Mouse (Mus musculus) telencephalon, adult 2 months (tissue): ENCODE measurements around the gene Erc1.
"Not testable (repeated sequence)": the region's sequence is repeated elsewhere in the genome, so short reads cannot be mapped to it uniquely, and the experiment has no call there.

Experiments used
- DNase-seq: peaks from one replicate; pipeline ENCODE4 v3.0.0-alpha.2; 2011; ENCODE audit warnings: low read depth, low spot score

The Erc1 gene

DNA sequence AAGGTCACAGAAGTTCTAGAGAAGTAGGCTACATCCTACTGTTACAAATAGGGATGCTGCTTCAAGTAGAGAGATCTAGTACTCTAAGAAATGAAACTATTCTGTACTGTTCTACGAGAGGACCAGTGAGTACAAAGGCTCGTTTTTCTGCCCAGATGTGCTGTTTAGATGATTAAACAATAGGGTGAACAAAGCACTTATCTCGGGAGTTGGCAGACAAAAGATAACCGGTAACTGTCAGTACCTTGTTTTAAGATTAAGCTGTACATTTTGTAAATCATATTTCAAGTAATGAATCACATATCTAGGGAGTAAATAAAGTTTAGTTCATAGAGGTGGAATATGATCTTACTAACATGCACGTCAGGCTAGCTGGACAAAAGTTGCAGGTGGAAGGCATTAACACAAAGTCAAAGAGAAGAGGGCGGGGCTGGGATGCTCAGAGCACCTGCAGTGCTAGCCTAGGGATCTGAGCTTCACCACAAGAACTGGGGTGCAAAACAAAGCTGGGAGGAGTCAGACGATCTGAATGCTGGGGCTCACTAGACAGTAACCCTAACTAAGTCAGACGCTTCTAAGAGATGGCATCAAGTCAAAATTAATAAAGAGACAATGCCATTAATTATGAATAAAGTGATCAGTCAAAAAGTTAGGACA is 136.2 kb downstream of the Erc1 start:
- no peak for DNase-seq

DNA sequence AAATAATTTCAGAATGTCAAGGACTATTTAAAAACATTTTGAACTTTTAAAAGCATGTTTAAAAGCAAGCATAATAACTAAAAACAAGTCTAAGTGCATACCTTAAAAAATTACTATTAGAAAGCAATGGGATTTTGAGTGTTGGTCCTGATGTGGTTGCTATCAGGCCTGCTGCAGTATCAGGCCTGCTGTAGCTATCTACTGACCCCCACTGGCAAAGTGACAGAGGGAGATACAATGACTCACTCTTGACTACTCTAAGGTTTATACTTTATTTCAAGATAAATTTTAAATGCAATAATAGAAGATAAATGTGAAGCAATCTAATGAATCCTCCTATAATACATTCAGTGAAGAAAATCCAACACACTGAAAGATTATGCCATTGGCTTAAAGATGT is 138.4 kb downstream of the Erc1 start:
- no peak for DNase-seq

DNA sequence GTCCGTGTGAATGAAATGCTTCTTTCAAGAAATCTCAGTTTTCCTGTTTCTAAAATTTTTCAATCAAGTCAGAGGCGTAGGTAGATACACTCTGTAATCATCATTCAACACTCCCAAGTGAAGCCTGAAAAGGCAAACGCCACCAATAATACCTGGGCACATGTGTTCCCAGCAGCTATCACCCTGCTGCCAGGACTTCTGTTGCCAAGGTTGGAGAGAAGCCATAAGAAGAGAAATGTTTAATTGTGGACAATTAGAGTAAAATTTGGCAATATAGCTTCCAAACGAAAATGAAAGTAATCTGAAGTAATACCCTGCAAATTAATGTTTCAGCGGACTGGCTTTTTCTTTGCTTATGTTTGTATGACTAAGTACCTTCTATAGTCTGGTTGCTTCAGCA is 140.1 kb downstream of the Erc1 start:
- no peak for DNase-seq

DNA sequence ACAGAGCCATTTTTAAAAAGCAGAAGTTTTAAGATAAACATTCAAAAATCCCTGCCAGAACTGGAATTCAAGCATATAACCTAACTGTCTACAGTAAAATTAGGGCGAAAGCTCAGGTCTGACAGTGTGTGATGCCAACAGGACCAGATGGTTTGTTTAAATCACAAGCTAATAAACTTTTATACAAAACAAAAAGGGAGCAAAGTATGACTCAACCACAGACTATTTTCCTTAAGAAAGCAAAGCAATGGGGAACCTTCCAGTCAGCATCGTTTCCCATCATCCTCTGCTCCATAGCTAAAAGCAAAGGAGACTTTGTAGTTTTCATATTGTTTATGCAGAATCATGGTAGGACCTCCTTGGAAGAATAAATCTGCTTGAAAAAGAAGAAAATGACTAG is 143.1 kb downstream of the Erc1 start:
- DNase-seq: no peak

DNA sequence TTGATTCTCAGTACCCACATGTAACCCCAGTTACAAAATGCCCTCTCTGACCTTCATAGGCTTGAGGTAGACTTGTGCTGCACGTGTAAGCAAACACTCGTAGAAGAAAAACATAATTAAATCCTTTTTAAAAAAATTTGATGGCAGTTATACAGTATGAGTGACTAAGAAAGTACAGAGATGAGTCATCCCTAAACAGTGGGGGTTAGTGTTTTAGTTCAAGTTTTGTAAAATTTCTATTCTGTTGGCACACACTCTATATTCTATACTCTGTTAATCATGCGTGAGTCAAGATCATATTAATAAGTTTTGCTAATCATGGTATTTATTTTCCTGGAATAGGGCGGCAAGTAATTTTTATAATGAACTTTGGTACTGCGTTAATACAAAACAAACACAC is 155.2 kb downstream of the Erc1 start:
- no peak for DNase-seq

DNA sequence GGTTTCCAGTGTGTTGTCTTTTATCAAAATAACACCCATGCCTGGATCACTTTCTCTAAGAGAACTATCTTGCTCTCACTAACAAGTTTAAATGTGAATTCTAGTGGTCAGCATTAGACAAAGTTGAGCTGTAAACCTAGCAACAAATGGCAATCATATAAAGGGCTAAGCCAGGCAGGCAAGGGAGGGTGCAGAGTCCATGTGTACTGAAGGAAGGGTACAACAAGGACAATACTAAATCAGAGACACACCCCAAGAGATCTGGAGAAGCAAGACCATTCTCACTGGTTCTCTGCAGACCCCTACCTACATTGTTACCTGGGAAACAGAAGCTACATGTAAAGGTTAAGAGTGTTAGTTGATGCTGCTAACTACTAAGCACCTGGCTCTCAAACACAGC is 161.5 kb downstream of the Erc1 start:
- DNase-seq: no peak

DNA sequence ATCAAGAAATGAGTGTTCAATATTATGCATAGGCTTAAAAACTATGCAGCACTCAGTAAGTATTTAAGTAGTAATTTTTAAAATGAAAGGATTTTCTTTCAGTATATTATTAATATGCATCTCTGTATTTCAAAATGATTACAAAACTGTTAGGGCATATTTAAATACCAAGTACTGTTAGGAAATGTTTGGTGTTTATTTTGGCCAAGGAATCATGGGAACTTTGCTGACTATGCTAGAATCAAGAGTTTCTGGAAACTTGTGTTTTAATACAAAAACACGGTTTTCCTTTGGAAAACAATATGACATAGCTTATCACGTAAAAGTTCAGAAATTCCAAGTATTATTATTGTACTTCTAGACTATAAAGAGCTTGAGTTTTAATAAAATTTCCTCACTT is 167.2 kb downstream of the Erc1 start:
- no peak for DNase-seq

DNA sequence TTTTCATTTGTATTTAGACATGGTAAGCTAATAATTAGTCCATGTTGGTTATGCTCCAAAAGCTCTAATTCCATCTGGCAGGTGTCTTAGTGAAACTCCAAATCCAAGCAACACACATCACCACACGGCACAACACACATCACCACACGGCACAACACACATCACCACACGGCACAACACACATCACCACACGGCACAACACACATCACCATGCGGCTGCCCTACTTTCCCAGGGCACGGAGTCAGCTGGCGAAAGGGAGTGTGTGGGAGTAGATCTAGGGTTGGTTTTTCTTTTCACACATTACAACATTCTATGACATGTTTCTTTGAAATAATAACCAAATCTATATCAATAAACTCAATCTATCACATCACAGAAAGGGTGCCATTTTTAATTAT is 173.2 kb downstream of the Erc1 start:
- no peak for DNase-seq

DNA sequence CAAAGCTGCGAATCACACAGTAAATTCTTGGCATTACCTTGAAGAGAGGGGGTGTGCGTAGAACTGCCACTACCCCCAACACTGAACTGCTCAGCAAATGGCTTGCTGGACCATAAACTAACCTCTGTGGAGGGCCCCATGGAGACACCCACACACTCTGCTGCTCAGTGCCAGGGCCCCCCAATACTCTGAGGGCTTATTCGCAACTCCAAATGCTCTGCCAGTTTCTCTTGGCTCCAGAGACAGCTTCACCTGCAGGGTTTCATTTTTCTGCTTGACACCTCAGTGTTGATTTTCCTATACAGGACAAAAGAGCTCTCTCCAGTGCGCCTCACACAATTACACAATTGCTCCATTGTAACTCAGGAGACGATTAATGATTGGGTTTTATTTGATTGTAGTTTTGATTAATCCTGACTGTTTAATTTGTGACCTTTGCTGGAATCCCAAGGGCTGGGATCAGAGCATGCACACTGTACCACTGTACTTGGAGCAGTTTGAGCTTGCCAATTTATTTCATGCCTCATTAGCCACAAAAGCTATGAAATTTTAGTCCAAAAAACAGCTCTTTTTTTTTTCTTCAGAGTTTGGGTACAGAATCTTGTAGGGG is 173.7 kb downstream of the Erc1 start:
- DNase-seq: no peak

DNA sequence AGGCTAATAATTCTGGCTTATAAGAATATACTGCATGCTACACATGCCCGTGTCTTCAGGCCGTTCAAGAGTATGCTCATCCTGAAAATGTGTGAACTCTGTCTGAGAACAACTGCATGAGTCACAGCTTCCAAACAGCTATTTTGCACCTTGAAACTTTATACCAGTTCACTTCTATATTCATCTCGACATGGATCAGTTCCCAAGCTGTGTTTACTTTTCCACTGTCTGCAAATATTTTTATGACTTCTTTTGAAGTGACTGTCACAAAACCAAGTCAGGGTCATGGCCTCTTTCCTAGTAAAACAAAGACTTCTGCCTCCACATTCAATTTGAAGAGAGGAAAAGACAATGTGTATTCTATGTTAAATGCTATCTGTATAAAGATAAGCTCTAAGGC is 178.2 kb downstream of the Erc1 start:
- DNase-seq: no peak

DNA sequence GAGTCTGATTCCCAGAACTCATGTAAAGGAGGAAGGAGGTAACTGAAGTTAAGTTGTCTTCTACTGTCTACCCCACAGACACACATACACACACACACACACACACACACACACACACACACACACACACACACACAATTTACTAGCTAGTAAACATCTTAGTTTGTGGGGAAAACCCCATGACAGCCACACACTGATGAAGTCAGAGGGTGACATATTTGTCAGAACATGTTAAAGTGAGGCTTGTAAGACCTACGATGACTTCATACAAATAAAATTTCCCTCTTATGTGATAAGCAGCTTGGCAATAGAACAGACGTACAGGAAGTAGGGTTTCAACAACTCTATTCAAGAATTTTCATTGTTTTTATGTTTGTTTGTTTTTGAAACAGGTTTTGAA is 185.0 kb downstream of the Erc1 start:
- DNase-seq: no peak

DNA sequence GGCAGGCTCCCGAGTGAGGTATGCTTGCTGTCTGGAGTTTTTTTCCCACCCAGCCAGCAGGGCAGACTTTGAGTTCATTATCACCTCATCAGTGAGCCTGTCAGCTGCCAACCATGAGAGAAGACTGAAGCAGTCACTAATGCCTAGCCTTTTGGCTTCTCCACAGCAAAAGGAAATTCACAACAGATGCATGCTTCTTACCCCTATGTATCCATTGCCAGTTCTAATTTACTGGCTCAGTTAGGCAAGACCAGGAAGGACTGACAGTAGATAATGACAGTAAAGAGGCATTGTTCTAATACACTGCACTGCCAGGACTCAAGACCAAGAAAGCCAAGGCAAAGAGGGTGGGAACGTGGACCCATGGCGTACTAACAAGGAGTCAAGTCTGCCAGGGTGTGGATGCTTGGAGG is 186.9 kb downstream of the Erc1 start:
- no peak for DNase-seq

DNA sequence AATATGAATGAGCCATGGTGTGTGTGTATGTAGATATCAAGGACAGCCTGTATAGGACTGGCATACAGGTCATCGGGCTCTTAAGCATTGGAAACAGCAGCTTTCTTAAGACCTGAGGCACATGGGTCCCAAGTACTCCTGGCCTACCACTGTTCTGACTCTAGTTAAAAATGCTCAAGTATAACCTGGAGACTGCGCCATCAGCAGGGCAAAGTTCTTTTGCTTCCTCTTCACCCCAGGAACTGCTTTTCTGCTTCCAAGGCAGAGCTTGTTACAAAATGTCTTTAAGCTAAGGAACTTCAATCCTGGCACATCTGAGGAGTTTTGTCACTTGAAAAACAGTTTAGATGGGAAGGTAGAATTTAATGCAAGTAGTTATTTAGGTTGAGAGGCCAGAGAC is 189.5 kb downstream of the Erc1 start:
- DNase-seq: no peak

DNA sequence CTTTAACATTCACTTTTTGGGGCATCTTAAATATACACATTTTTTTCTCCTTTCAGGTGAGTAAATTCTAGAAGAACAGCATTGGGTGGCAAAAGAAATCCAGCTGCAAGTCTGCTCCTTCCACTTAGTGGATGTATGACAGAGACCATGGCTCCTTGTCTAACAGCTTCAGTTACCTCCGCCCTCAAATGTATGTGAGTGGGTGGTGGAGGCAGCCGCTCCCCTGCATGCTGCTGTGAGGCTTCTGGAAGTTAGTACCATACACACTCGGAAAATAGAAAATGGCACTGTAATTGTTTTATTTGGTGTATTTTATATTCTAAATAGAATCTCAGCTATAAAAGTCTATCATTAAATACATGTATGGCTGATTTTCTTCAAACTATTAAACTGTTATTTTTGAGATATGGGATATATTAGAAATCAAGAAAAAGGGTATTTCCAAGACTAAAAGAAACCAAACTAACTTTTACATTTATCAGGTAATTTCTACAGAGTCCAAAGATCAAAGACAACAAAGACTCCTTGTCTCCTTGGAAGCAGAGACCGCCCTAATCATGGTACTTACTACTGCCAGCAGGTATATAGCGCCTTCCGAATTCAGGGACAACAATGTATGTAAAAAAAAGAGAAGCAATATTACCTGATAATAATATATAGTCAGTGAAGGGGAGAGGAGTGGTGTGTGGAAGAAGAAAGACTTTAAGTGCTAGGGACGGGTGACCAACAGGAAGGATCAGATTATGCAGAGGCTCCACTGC is 190.4 kb downstream of the Erc1 start:
- DNase-seq: no peak

DNA sequence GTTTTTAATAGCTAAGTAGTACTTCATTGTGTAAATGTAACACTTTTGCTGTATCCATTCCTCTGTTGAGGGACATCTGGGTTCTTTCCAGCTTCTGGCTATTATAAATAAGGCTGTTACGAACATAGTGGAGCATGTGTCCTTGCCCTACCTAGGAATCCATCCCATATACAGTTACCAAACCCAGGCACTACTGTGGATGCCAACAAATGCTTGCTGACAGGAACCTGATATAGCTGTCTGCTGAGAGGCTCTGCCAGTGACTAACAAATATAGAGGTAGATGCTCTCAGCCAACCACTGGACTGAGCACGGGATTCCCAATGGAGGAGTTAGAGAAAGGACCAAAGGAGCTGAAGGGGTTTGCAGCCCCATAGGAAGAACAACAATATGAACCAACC is 193.2 kb downstream of the Erc1 start:
- not testable (repeated sequence) for DNase-seq

DNA sequence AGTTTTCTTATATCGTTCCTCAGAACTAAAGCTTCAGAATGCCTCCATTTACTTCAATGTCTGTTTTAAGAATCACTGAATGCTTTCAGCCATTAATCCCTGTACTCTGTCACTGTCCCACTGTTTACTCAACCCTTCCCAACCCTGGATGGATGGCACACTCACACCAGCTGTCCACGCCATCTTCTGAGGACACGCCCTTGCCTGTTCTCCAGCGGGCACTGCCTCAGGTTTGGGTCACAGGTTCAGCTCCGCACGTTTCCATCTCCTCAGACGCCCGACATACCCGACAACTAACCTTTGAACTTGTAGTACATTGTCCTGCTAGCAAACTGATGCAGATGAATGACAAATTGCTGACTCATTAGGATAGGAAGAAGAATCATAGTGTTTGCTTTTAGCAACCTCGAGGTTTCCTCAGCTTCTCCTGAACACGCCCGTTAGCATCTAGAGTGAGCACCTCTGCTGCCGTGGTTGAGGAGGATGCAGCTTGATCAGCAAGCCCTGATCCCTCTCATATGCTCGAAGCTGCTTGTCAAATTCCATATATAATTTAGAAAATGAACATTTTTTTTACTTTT is 204.0 kb downstream of the Erc1 start:
- DNase-seq: no peak

DNA sequence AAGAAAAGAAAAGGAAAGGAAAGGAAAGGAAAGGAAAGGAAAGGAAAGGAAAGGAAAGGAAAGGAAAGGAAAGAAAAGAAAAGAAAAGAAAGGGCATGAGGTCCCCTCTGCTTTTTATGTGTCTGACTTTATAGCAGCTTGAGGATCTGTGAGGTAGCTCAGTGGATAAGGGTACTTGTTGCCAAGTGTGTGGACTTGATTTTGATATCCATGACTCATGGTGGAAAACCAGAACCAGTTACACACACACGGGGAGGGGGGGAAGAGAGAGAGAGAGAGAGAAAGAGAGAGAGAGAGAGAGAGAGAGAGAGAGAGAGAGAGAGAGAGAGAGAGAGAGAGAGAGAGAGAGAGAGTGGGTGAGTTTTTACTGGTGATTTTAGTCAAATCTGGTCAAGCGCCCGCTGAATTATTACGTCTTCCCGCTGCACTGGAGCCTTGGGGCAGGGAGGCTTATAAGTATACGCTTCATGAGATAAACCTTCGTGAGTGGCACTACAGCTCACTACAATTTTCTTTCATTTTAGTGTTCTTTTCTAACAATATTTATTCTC is 204.7 kb downstream of the Erc1 start:
- DNase-seq: no peak

DNA sequence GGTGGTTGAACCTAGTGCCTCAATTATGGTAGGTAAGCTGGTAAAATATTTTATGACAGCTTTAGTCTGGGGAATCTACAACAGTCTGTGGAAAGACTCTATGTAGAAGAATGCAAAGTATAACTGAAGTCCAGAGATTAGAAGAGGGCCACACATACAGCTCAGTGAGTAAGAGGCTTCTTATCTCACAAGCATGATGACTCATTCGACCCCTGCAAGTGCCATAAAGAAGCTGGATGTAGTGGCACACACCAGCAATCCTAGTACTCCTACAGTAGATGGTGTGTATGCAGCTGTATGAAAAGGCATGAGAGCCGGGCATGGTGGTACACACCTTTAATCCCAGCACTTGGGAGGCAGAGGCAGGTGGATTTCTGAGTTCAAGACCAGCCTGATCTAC is 205.2 kb downstream of the Erc1 start:
- DNase-seq: no peak

DNA sequence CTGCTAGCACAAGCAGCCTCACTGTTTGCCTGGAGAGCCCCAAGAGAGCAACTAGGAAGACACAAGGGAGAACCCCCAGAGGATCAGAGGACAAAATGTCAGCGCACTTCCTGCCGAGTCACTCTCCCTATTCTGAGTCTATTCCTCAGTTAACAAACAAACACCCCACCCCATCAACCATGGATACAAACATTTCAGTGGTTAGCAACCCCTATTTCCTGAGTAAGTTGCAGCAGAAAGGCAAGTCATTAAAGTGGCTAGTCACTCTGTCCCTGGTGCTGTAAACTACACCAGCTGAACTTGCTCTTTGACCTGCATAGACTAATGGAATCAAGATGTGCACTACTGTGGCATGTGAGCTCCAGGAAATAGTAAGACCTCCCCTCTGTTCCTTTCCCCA is 212.3 kb downstream of the Erc1 start:
- no peak for DNase-seq

DNA sequence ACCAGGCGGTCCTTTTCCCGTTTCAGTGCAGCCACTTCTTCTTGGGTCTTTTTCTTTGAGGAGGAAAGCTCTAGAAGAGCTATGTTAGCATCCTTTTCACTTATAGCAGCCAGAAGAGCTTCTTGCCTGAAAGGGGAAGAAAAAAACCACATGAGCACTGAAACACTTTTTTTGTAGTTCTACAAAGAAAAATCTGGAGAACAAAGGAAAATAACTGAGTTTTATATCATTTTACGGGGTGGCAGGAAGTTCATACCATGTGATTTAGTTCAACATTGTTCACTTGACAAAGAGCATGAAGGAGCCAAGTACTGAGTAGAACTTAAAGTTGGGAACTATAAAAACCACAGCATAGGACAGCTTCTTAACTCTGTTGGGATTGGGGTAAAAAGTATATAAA is 217.3 kb downstream of the Erc1 start:
- DNase-seq: no peak

DNA sequence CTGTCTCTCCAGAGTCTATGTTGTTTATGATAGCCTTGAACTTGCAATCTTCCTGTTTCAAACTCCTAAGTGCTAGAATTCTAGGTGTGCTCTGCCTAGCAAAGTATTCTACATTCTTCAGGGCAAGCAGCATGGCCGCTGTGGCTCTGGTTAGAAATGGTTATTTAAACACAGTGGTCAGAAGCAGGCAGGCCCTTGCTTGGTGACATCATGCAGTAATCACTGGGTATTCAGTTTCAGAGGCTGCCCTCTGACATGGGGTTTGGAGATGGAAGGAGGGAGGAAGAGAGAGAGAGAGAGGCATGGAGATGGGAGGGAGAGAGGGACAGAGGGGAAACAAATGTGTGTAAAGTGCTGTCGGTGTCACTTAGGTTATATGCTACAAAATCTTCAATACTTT is 246.6 kb downstream of the Erc1 start:
- no peak for DNase-seq

DNA sequence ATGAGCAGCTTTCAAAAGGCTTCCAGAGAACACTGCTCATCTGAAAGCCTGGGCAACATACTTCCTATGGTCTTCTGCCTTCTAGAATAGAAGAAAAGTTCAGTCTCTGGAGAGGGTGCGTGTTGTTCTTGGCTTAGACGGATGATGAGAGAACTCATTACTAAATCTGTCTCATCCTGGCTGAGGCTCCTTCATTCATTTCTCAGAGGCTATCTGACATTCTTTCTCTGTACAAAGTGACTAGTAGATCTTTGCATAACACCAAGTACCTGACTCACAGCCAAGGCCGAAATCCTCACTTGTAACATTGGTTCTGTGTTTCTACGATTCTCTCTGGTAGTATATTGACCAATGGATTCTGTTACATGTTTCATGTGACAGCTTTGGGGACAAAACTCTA is 252.5 kb downstream of the Erc1 start:
- DNase-seq: no peak

DNA sequence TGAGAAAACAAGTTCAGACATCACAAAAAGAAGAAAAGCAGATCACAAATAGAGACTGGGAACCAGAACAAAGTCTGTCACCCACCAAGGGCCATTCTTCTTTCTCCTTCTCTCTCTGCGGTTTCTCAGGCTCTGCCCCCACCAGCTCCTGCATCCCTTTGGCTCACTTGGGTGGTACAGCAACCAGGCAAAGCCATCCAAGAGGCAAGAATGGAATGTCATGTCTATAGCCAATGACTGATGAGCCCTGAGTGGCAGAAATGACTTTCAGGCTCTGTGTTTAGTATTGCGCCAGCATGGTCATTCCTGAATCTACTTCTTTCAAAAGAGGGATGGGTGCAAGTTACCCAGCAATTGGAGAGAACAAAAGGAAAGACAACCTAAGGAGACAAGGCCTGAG is 257.1 kb downstream of the Erc1 start:
- DNase-seq: no peak
